Mouse (Mus musculus) cerebellum, adult 8-10 months (tissue): Measurements from ENCODE around the gene Sgca.

ENCODE experiments used
- DNase-seq: peaks from one replicate; pipeline ENCODE4 v3.0.0; 2022

Sgca gene

DNA sequence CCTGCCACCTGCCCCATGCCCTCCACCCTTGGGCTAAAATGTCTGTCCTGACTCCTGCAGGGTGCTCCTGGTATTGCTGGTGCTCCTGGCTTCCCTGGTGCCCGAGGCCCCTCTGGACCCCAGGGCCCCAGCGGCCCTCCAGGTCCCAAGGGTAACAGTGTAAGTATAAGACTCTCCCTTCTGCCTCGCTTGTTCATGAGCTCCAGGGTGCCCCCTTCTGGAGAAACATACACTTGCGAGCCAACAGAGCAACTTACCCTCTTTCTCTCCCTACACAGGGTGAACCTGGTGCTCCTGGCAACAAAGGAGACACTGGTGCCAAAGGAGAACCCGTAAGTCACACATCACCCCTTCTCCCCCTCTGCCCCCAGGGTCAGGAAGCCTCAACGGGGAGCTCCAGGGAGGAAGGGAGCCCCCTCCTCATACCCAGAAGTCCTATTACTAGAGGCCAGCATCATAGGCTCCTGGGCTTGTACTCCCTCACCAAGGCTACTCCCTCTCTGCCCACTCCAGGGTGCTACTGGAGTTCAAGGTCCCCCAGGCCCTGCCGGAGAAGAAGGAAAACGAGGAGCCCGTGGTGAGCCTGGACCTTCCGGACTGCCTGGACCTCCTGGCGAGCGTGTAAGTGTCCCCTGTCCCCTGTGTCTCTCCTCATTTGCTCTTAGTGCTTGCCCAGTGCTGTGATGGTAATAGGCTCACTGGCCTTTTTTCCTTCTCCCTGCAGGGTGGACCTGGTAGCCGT lies 33.7 kb downstream of the Sgca start:
- DNase-seq = peak; percentile 40

GRCm38 (mm10) chr11:94941776-94942175 lies 34.4 kb downstream of the Sgca start:
- no peak for DNase-seq

- DNase-seq = no peak
Measured at GRCm38 (mm10) chr11:94941121-94941520, 35.0 kb downstream of the Sgca start.

DNA sequence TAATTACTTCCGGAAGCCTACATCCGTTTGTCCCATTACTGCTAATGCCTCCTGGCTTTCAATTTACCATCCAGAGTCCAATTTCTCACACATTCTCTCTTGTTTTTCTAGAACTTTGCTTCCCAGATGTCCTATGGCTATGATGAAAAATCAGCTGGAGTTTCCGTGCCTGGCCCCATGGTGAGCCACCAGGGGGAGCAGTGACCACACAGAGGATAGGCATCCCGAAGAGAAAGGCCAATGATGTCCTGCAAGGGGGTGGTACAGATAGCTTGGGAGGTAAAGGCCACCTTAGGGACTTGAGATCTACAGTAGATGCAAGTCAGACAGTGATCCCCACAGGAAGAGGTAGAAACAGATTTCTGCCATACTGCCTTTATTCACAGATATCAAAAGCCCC lies 36.8 kb downstream of the Sgca start:
- DNase-seq = peak; percentile 72

- no peak for DNase-seq
Measured at GRCm38 (mm10) chr11:94938296-94938695, 37.8 kb downstream of the Sgca start.

DNA sequence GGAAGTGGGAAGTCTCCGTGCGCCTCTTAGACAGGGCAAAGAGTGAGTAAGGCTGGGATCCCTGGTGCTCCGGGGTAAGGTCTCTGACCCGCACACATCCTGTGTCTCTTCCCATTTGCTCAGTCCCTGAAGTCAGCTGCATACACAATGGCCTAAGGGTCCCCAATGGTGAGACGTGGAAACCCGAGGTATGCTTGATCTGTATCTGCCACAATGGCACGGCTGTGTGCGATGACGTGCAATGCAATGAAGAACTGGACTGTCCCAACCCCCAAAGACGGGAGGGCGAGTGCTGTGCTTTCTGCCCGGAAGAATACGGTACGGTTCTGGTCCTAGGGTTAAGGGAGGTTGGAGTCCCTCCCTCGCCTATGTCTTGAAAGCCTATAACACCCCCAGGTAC lies 38.3 kb downstream of the Sgca start:
- no peak for DNase-seq

- DNase-seq = no peak
Measured at GRCm38 (mm10) chr11:94937335-94937781, 38.8 kb downstream of the Sgca start.

DNA sequence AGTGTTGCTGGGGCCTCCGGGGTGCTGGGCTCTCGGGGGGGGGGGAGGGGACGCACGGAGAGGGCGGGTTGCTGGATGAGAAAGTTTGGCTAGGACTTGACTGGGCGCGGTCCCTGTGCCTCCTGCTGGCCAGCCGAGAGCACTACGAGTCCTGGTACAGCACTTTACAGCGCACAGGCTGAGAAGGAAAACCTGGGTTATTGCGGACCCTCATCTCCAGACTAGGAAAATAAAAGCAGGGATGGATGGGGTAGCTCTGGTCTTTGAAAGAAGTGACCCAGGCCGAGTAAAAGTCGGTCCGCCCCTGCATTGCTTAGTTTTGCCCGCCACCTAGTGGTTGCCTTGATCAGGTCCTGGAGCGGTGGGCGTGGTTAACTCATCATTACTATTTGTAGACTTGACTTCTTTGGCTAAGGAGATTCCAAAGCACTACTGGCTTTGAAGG lies 39.3 kb downstream of the Sgca start:
- DNase-seq = peak; percentile 92

DNA sequence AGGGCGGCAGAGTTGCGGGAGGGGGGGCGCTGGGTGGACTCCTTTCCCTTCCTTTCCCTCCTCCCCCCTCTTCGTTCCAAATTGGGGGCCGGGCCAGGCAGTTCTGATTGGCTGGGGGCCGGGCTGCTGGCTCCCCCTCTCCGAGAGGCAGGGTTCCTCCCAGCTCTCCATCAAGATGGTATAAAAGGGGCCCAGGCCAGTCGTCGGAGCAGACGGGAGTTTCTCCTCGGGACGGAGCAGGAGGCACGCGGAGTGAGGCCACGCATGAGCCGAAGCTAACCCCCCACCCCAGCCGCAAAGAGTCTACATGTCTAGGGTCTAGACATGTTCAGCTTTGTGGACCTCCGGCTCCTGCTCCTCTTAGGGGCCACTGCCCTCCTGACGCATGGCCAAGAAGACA lies 40.1 kb downstream of the Sgca start, which contains the start of gene Col1a1:
Gene Col1a1 (plus strand): TSS at position 180 of the 400 bp plus-strand sequence.
- no peak for DNase-seq

DNA sequence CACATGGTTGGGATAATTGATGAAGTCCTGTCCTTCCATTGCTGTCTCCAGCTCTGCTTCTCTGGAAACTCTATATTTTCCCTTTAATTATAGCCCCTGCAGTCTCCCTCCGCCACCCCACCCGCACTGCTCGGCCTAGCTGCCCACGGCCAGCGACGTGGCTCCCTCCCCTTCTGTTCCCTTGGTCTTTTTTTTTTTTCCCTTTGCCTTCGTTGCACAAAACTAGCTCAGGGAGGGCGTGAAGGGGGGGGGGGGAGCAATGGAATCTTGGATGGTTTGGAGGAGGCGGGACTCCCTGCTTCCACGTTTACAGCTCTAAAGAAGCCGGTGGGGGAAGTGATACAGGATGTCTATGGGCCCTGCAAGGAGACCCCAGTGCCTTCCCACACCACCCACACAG lies 41.6 kb downstream of the Sgca start:
- DNase-seq = no peak

- DNase-seq = no peak
Measured at GRCm38 (mm10) chr11:94933584-94933983, 42.5 kb downstream of the Sgca start.

GRCm38 (mm10) chr11:94930151-94930550 lies 46.0 kb downstream of the Sgca start:
- DNase-seq = no peak

DNA sequence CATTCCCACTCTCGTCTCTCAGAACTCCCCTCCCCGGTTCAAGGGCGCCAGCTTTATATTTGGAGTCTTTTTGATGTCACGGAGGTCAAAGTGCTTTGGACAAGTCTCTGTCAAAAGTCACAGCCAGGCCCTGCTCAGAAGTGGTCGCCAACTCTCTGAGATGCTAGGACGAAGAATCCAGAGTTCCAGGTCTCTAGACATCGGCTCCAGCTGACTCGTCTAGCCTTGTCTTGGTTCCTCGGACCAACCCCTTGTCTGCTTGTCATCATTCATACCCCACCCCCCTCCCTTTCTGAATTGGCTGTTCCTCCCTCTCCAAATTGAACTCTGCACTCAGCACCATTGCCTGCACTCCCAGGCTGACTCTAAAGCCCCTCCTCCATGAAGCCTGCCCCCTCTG lies 46.5 kb downstream of the Sgca start:
- DNase-seq = no peak

DNA sequence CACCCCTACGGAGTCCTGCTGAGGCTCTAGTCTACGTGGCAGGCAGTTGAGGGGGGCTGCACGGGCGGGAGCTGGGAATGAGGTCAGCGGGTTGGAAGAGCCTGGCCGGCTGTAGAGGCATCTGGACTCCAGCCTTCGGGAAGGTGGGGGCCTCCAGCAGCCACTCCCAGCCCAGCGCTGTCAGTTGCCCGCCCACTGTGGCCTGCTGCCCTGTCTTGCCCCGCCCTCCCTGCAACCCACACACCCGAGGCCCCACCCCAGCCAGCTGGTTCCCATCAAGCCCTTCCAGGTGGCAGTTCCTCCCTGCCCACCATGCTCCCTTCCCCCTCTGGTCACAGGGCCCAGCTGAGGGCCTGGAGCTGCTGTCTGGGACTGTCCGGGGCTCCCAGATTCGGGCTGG lies 47.3 kb downstream of the Sgca start:
- no peak for DNase-seq

GRCm38 (mm10) chr11:94927771-94928291 lies 48.3 kb downstream of the Sgca start:
- no peak for DNase-seq

- no peak for DNase-seq
Measured at GRCm38 (mm10) chr11:94926431-94926830, 49.7 kb downstream of the Sgca start.

DNA sequence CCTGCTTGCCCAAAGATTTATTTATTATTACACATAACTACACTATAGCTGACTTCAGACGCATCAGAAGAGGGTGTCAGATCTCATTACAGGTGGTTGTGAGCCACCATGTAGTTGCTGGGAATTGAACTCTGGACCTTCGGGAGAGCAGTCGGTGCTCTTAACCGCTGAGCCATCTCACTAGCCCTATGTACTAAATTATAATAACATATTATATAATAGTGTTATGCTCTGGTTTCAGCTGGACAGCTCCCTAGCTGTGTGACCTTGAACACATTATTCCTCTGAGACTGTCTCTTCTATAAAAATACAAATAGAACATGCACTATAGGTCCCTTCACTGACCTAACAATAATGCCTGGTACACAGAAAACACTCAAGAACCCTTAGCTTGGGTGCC lies 51.1 kb downstream of the Sgca start:
- no peak for DNase-seq

- no peak for DNase-seq
Measured at GRCm38 (mm10) chr11:94920996-94921401, 55.1 kb downstream of the Sgca start.

DNA sequence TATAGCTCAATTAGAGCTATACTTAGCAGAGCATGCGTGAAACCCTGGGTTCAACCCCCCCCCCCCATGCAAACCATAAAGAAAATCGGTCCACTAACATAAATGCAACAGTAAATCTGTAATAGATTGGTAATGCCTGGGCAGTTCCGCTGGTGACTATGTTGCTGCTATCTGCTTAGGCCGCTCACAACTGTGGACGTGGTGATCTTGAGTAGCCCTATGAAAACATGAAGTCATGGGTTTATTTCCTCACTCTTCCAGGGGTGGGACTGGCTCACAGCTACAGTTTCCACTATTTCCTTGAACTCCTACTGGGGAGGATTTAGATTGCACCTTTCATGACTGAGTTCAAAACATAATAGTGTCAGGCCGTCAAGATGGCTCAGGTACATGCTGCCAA lies 58.4 kb downstream of the Sgca start:
- DNase-seq = no peak

DNA sequence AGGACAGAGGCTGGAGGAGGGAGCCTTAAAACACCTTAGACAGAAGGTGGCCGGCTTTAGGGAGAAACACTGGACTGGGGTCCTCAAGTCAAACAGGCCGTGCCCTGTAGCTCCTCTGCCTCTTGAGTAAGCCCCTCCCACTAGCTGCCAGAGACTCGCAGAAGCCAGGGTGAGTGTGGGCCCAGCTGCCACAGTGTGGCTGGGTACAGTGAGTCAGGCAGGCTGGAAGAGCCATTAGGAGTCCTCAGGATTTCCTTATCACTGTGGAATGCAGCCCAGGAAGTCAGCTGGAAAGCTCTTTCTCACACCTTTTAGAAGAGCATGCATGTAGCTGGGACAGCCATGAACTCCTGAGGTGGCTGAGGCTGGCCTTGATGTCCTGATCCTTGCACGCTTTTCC lies 59.6 kb downstream of the Sgca start:
- no peak for DNase-seq

GRCm38 (mm10) chr11:94915675-94916403 lies 60.3 kb downstream of the Sgca start:
- no peak for DNase-seq

GRCm38 (mm10) chr11:94913302-94914090 lies 62.6 kb downstream of the Sgca start:
- peak; percentile 72 for DNase-seq
